Mouse (Mus musculus) megakaryocyte, adult 5-6 weeks (primary cell): ENCODE measurements around the gene Ccdc144b. TPM values are rescaled to one million over a fixed set of nuclear protein-coding genes. Genes with fewer than 3 reads are reported as not detected.
A peak's percentile ranks its signal among the peaks of the same experiment; 100 is the strongest.

Experiments
- ATAC-seq: 2 replicates; pipeline ENCODE4 v1.8.0; 2016; ENCODE audit warnings: mild to moderate bottlenecking, inconsistent platforms; ENCODE audit not compliant: poor library complexity, severe bottlenecking
- total RNA-seq, 2 experiments: library from RNA; stranded (forward) in 1 of 2; stranded (reverse) in 1 of 2; fragments of 153-499, 151-499 nt in 1 of 2; fragments of 221-1000, 200-1000 nt in 1 of 2; gene quantifications; 2 replicates each; pipeline versions ENCODE4 v1.2.3 to v1.2.4; 2015 to 2017

Ccdc144b gene
- total RNA-seq, 2 experiments from 2014 or later = 0.07 TPM; not detected in 1

- no peak for ATAC-seq
These were observed 21.4 kb downstream of the Ccdc144b start for GRCm38 (mm10) chr3:36031740-36032510.

DNA sequence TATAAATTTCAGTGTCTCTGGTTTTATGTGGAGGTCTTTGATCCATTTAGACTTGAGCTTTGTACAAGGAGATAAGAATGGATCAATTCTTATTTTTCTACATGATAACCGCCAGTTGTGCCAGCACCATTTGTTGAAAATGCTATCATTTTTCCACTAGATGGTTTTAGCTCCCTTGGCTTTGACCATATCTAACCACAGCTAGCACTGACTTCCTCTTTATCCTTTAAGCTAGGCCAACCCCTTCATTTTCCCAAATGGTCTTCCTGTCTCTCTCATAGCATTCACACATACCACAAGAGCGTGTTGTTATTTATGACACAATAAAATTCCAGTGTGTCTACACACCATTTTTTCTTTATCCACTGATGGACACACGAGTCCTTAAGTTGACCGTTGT, 23.4 kb downstream of the Ccdc144b start:
- no peak for ATAC-seq

- ATAC-seq = no peak
These were observed 27.6 kb downstream of the Ccdc144b start for GRCm38 (mm10) chr3:36025732-36026131.

- no peak for ATAC-seq
These were observed 42.1 kb downstream of the Ccdc144b start for GRCm38 (mm10) chr3:36011239-36011638.

DNA sequence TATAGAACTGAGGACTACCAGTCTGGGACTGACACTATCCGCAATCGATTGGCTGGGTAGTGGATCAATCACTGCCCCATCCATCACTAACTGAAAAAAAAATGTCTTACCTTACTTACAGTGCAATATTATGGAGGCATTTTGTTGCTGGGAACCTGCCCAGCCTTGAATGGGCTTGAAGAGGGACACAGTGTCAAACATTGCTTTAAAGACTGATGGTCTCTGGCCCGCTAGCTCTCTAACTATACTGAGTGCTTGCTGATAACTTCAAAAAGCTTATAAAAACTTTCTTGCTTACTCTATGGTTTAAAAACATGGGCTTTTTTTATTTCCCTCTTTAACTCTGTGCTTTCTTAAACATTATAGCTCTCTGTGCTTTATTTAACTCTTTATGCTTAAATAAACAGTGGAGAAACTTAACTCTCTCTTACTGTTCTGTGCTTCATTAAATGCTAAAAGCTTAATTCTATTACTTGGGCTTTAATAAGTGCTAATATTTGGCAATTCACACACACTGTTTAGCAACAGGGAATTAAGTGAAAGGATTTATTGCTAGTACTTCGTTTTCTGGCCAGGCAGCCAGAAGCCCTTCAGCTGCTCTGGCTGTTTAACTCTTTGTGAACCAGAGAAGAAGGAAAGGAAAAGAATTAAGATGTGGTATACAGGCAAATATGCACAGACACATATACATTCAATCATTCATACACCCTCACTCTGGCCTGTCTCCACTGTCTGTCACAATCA, 44.8 kb downstream of the Ccdc144b start:
- no peak for ATAC-seq

GRCm38 (mm10) chr3:36004028-36004895, 49.1 kb downstream of the Ccdc144b start:
- ATAC-seq = no peak

GRCm38 (mm10) chr3:36000275-36001239, 52.8 kb downstream of the Ccdc144b start, which contains the start of gene Mccc1:
TSS of gene Mccc1 (minus strand) at chr3:36000678.
- peak; percentile 99 for ATAC-seq

GRCm38 (mm10) chr3:35994552-35995531, 58.5 kb downstream of the Ccdc144b start:
- ATAC-seq = no peak

- no peak for ATAC-seq
These were observed 62.6 kb downstream of the Ccdc144b start for GRCm38 (mm10) chr3:35990715-35991114.

- ATAC-seq = no peak
These were observed 65.3 kb downstream of the Ccdc144b start for GRCm38 (mm10) chr3:35988031-35988430.

- no peak for ATAC-seq
These were observed 67.1 kb downstream of the Ccdc144b start for GRCm38 (mm10) chr3:35986266-35986665.

GRCm38 (mm10) chr3:35973551-35973950, 79.8 kb downstream of the Ccdc144b start:
- ATAC-seq = peak; percentile 94

- peak; percentile 89 for ATAC-seq
These were observed 80.4 kb downstream of the Ccdc144b start for GRCm38 (mm10) chr3:35972985-35973384.

DNA sequence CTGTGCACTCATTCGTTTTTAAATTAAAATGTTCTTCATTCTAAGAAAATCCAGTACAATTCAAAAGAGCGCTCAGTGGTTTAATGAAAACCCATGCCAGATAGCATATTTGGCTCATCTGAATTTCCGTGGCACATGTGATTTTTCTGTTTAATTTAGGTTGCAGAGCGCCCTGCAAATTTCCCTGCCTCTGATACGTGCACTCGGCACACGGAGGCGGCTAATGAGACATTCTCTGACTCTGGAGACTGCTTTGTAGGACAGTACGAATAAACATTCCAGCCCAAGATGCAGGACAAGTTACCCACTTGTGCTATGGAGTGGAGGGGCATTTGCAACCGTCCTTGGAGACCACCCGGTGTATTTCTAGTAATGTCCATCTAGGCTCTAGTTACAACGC, 82.2 kb downstream of the Ccdc144b start:
- no peak for ATAC-seq

- ATAC-seq = no peak
These were observed 82.9 kb downstream of the Ccdc144b start for GRCm38 (mm10) chr3:35970441-35970840.

DNA sequence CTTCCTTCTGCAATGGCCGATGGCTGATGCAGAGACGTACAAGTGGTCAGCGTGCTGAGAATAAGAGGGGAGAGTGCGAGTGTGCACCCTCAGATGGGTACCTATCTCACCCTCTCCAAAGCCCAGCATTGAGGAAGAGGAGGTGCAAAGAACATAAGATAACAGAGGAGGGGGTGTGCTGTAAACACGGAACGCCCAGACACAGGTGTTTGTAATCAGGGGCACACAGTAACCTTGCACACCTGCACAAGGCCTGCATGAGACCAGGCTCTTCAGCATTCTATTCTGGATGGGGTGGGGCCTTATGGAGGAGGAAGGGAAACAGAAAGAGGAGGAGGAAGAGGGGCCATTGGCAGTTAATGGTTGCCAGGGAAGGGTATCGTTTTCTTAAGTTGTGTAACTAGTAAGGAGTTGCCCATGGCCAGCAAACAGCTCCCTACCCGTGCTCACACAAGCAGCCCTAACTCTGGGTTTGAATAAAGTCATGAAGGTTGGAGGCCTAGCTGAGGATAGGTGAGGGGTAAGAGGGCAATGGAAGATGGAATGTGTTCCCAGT, 85.9 kb downstream of the Ccdc144b start:
- peak; percentile 74 for ATAC-seq

DNA sequence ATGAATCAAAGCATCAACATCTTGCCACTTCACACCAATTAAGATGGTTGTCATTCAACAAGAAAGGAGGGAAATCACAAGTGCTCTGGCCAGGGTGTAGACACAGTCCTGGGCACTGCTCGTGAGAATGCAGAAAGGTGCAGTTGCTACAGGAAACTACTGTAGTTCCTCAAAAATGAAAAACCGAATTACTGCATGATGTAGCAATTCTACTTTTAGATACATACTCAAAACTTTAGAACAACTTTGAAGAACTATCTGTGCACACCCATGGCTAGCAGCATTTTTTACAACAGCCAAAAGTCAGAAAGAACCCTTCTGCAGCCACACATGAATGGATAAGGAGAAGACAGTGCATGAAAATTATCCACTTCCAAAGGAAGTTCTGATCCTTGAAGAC, 86.9 kb downstream of the Ccdc144b start:
- ATAC-seq = peak; percentile 83

DNA sequence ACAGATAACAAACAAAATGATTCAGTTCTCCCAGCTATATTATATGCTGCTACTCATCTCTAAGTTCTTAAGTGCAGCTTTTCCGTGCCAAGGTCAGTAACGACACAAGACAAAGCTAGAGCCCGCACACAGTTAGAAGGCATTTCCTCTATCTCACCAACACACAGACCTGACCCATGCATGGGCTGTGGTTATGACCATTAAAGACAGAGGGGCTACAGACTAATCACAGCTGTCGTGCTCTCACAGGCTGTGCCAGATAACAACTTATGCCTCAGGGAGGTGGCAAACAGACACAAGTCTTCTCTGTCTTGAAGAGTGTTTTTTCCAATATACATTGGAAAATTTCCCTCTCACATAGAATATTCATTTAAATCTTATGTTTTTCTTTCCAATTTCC, 88.4 kb downstream of the Ccdc144b start:
- no peak for ATAC-seq
